Mouse (Mus musculus): ENCODE results near the gene Adrm1. TPM values are rescaled to one million over a fixed set of nuclear protein-coding genes. Genes with fewer than 3 reads are reported as not detected.

The Adrm1 gene
- total and polyA plus RNA-seq, 3 experiments, result 116 to 148 (median 127) TPM

DNA sequence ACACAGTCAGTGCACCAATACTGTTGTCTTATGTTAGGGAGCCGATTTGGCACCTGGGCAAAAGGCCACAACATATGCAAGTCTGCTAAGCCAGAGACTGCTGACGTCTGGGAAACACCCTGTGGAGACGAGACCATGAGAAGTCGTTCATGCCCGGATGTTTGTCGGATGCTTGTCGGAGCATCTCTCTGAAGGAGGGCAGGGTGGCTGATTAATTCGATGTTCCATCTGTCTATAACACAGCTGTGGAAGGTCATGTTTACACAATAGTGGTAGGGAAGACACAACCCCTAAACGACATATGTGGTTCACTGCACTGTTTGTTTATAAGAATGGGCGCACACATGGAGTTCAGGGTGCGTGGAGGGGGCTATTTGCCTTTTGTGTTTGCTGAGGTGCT, 29.4 kb downstream of the Adrm1 start:
- TF ChIP-seq CHD1 (IDR thresholded peaks at IDR 0.05; ENCODE audit: low read depth, low read length) (no peak), UBTF (IDR thresholded peaks at IDR 0.05; ENCODE audit: low read depth, low read length) (no peak), ZMIZ1 (IDR thresholded peaks at IDR 0.05; ENCODE audit: low read depth, low read length) (no peak), E2F4 (IDR thresholded peaks at IDR 0.05; ENCODE audit: insufficient replicate concordance, low read depth, low read length) (no peak), CTCF (conservative IDR thresholded peaks at IDR 0.05 in 1 of 2, IDR thresholded peaks at IDR 0.05 in 1 of 2; ENCODE audit: low read depth in 2 of 2, low read length in 2 of 2) (no peak), ZNF384 (IDR thresholded peaks at IDR 0.05; ENCODE audit: low read depth, low read length) (no peak), HCFC1 (IDR thresholded peaks at IDR 0.05; ENCODE audit: low read depth, low read length) (no peak), CHD2 (IDR thresholded peaks at IDR 0.05; ENCODE audit: low read length) (no peak), EP300 (IDR thresholded peaks at IDR 0.05; ENCODE audit: low read length) (no peak), ELF1 (IDR thresholded peaks at IDR 0.05; ENCODE audit: low read depth, low read length) (no peak), TBP (conservative IDR thresholded peaks at IDR 0.05; ENCODE audit: low read depth, low read length) (no peak), PAX5 (IDR thresholded peaks at IDR 0.05; ENCODE audit: low read length) (no peak), USF2 (conservative IDR thresholded peaks at IDR 0.05; ENCODE audit: low read depth, low read length) (no peak), TCF12 (IDR thresholded peaks at IDR 0.05; ENCODE audit: low read depth, low read length) (no peak), KAT2A (IDR thresholded peaks at IDR 0.05; ENCODE audit: insufficient replicate concordance, low read length) (no peak)
- Histone ChIP-seq H3K79me2 (replicated peaks; ENCODE audit: control insufficient read depth, extremely low read depth, insufficient read depth, poor library complexity, severe bottlenecking) (no peaks in the 10 kb centered on the region), H3K27ac (ENCODE audit: insufficient read depth, low read depth) (no peak overlapping the region), H3K9me3 (replicated peaks; ENCODE audit: low read length) (no peaks in the 10 kb centered on the region), H3K4me1 (ENCODE audit: control insufficient read depth in 1 of 2, insufficient read depth in 2 of 2) (peaks cover 12 to 25% of the 10 kb centered on the region in 2 experiments), H3K36me3 (replicated peaks in 1 of 2; ENCODE audit: control insufficient read depth in 1 of 2, insufficient read depth in 1 of 2, low read length in 1 of 2) (no peaks in the 10 kb centered on the region), H3K27me3 (replicated peaks) (peaks cover 70% of the 10 kb centered on the region), H3K4me2 (ENCODE audit: insufficient read depth, low read depth, poor library complexity, severe bottlenecking) (no peak overlapping the region), H3K9ac (ENCODE audit: insufficient read depth, low read depth) (no peak overlapping the region), H3K4me3 (replicated peaks in 1 of 3; ENCODE audit: low read depth in 2 of 3, low read length in 2 of 3, poor library complexity in 1 of 3) (no peak overlapping the region)
- in situ Hi-C loops (cut with MboI; ENCODE audit: low pct_ligation_motif_present, low pct_unique_long_range_greater_than_20kb, low sequenced_read_pairs), result no loop called here
- dilution Hi-C loops (cut with MboI; ENCODE audit: extremely low pct_ligation_motif_present, extremely low pct_unique_long_range_greater_than_20kb, low sequenced_read_pairs), result no loop called here
- DNase-seq (ENCODE audit: extremely low read depth), result no peak

DNA sequence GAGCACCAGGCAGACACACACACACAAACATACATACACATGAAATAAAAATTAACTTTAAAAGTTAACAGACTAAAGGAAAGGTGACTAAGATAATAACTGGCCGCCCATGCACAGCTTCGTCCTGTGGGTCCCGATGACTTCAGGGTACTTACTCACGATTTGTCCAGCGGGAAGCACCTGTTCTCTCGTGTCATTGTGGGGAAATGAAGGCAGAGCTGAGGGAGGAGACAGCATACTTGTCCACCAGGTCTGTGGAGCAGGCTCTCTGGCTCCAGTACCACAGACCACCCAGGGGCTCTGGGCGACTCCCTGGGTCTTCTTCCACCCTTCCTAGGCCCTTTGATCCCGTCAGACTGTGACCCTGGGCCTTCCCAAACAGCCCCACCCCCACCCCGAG, 30.0 kb downstream of the Adrm1 start:
- H3K4me3 ChIP-seq (replicated peaks in 1 of 3; ENCODE audit: low read depth in 2 of 3, low read length in 2 of 3, poor library complexity in 1 of 3), result no peak overlapping the region
- H3K4me2 ChIP-seq (ENCODE audit: insufficient read depth, low read depth, poor library complexity, severe bottlenecking), result no peak overlapping the region
- no peaks in the 10 kb centered on the region for H3K9me3 ChIP-seq (replicated peaks; ENCODE audit: low read length)
- H3K27ac ChIP-seq (ENCODE audit: insufficient read depth, low read depth), result no peak overlapping the region
- peaks cover 70% of the 10 kb centered on the region for H3K27me3 ChIP-seq (replicated peaks)
- no peak for DNase-seq (ENCODE audit: extremely low read depth)
- H3K79me2 ChIP-seq (replicated peaks; ENCODE audit: control insufficient read depth, extremely low read depth, insufficient read depth, poor library complexity, severe bottlenecking), result no peaks in the 10 kb centered on the region
- no peak overlapping the region for H3K9ac ChIP-seq (ENCODE audit: insufficient read depth, low read depth)
- no peaks in the 10 kb centered on the region for H3K36me3 ChIP-seq (replicated peaks in 1 of 2; ENCODE audit: control insufficient read depth in 1 of 2, insufficient read depth in 1 of 2, low read length in 1 of 2)
- peaks cover 12 to 25% of the 10 kb centered on the region in 2 experiments for H3K4me1 ChIP-seq (ENCODE audit: control insufficient read depth in 1 of 2, insufficient read depth in 2 of 2)
- in situ Hi-C loops (cut with MboI; ENCODE audit: low pct_ligation_motif_present, low pct_unique_long_range_greater_than_20kb, low sequenced_read_pairs), result no loop called here
- TF ChIP-seq EP300 (IDR thresholded peaks at IDR 0.05; ENCODE audit: low read length), result no peak
- no peak for TF ChIP-seq USF1 (IDR thresholded peaks at IDR 0.05; ENCODE audit: low read depth, low read length)
- no peak for TF ChIP-seq CHD1 (IDR thresholded peaks at IDR 0.05; ENCODE audit: low read depth, low read length)
- no peak for TF ChIP-seq MAZ (IDR thresholded peaks at IDR 0.05; ENCODE audit: low read depth, low read length)
- no peak for TF ChIP-seq TCF12 (IDR thresholded peaks at IDR 0.05; ENCODE audit: low read depth, low read length)
- TF ChIP-seq IRF4 (IDR thresholded peaks at IDR 0.05; ENCODE audit: low read depth, low read length), result no peak
- TF ChIP-seq NRF1 (IDR thresholded peaks at IDR 0.05; ENCODE audit: low read depth, low read length), result no peak
- TF ChIP-seq MAX (IDR thresholded peaks at IDR 0.05; ENCODE audit: low read length), result no peak
- TF ChIP-seq ETS1 (conservative IDR thresholded peaks at IDR 0.05; ENCODE audit: low read depth, low read length), result no peak
- no peak for TF ChIP-seq RAD21 (IDR thresholded peaks at IDR 0.05; ENCODE audit: low read depth, low read length)
- TF ChIP-seq GABPA (IDR thresholded peaks at IDR 0.05; ENCODE audit: insufficient replicate concordance, low read depth, low read length), result no peak
- no peak for TF ChIP-seq NELFE (IDR thresholded peaks at IDR 0.05; ENCODE audit: low read depth, low read length)
- TF ChIP-seq BHLHE40 (IDR thresholded peaks at IDR 0.05; ENCODE audit: low read depth, low read length), result no peak
- TF ChIP-seq POLR2AphosphoS2 (IDR thresholded peaks at IDR 0.05; ENCODE audit: low read depth, low read length), result no peak
- no peak for TF ChIP-seq MYC (IDR thresholded peaks at IDR 0.05; ENCODE audit: low read depth, low read length)
- TF ChIP-seq PAX5 (IDR thresholded peaks at IDR 0.05; ENCODE audit: low read length), result no peak
- no peak for TF ChIP-seq HCFC1 (IDR thresholded peaks at IDR 0.05; ENCODE audit: low read depth, low read length)
- no peak for TF ChIP-seq MXI1 (IDR thresholded peaks at IDR 0.05; ENCODE audit: low read depth, low read length)
- TF ChIP-seq TBP (conservative IDR thresholded peaks at IDR 0.05; ENCODE audit: low read depth, low read length), result no peak
- dilution Hi-C loops (cut with MboI; ENCODE audit: extremely low pct_ligation_motif_present, extremely low pct_unique_long_range_greater_than_20kb, low sequenced_read_pairs), result no loop called here
